Mouse (Mus musculus) hematopoietic stem cell, adult 5-6 weeks (primary cell): ENCODE measurements around the gene Gfi1b. TPM values are rescaled to one million over a fixed set of nuclear protein-coding genes. Genes with fewer than 3 reads are reported as not detected.

ENCODE experiments used
- ATAC-seq, 2 experiments: fragments of 125-278 bp in 1 of 2; replicated peaks in 1 of 2; 2 replicates each; pipeline ENCODE4 v1.8.0; 2016 to 2017; ENCODE audit warnings: inconsistent platforms in 2 of 2, mild to moderate bottlenecking in 2 of 2, moderate number of reproducible peaks in 2 of 2, low read depth in 1 of 2, moderate TSS enrichment in 1 of 2; ENCODE audit not compliant: low FRiP score in 2 of 2, poor library complexity in 2 of 2, severe bottlenecking in 2 of 2, insufficient read depth in 1 of 2, low TSS enrichment in 1 of 2
- total RNA-seq: library from RNA; stranded (forward); fragments of 172-1452, 232-1000 nt; gene quantifications from 2 replicates; pipeline ENCODE4 v1.2.3, GENCODE M21; 2017

The Gfi1b gene
- total RNA-seq, 1 experiment from 2014 or later = 16.4 TPM

DNA sequence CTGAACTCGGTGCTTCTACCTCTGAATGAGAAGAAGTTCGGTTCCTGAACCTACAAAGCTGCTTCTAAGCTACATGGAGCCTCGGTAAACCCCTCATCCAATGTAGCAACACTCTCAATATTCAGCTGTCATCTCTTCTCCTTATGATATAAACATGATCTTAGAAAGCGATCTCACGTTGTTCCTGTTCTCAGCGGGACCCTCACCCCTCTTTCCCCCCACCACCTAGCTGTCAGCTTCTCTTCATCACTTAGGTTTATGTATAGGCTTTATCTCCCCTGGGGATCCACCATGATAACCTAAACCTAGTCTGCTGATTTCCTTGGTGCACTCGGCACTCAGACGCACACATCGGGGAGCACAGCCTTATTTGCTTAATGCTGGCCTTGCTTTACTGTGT, 38.1 kb downstream of the Gfi1b start, which contains the start of gene Gtf3c5:
Gtf3c5 (minus strand) TSS at position 101 of the 400 bp plus-strand sequence.
- ATAC-seq = no peak

DNA sequence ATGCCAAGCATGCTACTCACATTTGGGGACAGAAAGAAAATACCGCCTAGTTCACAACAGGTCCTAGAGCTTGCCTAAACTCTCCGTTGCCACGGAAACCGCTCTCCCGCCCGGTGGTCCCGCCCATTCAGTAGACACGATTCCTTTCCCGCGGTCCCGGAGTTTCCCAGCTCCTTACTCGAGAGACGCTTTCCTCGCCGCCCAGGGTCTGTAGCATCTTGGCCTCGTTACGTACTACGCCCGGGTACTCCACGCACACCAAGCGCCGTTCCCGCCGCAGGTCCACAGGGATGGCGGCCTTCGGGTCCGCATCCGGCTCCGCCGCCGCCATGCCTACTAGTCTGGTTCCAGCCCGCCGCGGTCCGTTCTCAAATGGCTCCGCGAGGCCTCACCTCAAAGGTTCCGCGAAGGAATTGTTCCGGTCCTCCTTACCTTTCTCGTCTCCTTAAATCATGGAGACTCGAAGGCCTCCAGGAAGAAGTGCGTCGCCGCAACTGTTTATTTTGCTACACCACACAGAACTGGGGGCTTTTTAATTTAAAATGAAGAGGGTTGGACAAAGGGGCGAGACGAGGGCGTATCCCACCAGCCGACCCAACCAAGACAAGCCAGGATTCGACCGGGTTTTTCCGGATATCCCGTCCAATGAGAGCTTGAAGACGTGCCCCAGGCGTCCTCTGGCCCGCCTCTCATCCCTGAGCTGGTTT, 39.0 kb downstream of the Gfi1b start:
- ATAC-seq = peak; percentile 75 to 84

DNA sequence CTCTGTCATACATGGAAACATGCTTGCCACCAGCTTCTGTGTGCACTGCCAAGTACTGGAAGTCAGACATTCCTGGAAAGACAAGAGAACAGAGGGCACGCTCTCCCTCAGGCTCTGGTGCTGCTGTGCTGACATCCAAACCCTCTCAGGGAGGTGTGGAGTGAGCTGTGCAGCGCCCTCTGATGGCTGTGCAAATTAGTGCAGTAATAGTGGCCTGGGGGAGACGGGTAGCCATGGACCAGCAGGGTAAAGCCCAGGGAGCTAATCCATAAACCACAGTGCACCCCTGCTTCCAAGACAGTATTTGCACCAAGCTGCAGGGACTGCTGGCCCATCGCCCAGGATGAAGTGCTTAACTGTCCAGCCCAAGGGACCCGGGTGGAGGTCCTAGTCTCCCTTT, 43.8 kb downstream of the Gfi1b start:
- ATAC-seq = no peak

DNA sequence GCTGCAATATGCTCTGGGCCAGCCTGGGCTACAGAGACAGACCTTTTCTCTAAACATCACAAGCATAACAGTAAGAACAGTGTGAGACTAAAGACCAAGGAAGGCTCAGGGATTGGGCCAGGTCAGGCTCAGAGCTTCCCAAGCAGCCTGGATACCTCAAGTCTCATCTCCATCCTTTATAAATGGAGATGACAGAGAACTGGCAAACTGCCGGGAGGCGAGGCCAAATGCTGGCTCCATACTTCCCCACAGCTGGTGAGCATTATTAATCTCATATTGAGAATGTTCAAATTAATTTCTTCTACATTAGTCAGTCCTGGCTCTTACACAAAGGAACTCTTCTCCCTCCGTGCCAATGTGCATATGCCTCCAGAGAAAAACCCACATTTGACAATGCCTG, 45.0 kb downstream of the Gfi1b start:
- ATAC-seq = no peak

DNA sequence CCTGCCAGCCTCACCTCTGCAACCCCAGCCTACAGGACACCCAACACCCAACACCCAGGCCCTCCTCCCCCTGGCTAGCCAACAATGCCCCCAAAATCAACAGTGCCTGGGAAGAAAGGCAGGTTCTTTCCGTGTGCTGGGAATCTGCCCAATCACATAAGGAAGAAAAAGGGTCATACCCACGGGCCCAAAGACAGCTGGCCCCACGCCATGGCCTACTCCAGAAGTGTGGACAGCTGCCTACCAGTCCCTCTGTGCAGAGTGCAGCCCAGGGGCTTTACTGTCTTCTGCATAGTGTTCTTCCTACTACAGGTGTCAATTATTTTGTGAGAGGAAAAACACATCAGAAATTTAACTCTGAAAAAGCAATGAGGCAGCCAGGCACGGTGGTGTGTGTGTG, 46.4 kb downstream of the Gfi1b start:
- no peak for ATAC-seq

DNA sequence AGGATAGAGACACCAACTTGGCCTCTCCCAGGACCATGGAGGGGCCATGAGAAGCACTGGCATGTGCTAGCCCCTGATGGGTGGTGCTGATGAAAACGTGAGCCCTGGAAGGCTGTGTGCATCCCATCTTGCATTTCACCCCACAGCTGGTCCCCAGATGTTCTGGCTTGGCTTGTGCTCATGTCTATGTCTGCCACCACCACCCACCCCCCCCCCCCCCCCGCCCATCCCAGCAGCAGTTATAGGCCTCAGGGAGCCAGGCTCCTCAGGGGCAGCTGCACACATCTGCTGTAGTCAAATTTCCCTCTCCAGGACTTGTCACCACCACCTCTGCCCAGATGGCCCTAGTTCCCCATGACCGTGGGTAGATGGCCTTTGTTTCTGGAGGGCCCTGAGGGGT, 51.9 kb downstream of the Gfi1b start:
- no peak for ATAC-seq

DNA sequence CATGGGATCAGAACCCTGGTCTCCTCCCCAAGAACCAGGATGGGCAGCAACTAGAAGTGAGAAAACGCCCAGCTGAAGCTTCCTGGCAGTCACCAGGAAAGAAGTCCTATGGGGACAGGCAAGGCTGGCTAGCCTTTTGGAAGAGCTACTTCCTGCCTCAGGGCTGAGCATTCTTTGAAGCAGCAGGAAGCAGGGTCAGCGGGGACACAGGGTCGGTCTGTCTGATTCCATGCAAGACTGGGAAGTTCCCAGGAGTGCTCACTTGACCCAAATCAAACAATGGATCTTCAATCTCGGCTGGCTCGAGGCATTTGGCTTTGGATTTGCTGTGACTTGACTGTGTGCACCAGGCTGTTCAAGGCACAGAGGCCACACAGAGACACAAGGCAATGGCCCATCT, 55.2 kb downstream of the Gfi1b start:
- no peak for ATAC-seq

DNA sequence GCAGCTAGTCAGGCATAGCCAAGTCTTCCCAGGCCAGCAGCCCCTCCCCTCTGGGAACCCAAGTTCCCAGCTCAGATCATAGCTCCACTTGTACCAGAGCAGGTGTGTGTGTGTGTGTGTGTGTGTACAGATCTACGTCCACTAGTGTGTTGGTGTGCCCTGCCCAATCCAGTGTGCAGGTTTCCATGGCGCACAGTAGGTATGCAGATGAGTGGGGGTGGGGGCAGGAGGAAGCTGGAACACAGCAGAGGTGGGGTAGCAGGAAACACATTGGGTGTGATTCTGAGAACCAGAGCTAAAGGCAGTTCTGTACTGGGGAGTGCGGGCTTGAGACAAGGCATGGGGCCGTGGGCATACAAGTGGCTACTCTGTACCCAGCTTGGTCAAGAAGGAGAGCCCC, 57.4 kb downstream of the Gfi1b start:
- no peak for ATAC-seq

DNA sequence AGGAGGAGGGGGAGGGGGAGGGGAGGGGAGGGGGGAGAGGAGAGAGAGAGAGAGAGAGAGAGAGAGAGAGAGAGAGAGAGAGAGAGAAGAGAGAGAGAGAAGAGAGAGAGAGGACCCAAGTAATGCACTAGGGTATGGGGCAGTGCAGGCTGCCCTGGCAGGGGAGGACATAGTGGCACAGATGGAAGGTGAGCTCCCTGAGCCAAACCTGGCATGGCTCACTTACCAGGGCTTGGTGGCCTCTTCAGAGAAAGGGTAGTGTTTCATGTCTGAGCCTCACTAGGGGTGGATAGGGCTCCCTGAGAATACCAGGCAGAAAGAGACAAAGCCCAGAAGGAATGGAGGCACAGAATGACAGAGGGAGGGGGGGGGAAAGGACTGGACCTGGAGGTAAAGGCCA, 58.0 kb downstream of the Gfi1b start:
- ATAC-seq = no peak

DNA sequence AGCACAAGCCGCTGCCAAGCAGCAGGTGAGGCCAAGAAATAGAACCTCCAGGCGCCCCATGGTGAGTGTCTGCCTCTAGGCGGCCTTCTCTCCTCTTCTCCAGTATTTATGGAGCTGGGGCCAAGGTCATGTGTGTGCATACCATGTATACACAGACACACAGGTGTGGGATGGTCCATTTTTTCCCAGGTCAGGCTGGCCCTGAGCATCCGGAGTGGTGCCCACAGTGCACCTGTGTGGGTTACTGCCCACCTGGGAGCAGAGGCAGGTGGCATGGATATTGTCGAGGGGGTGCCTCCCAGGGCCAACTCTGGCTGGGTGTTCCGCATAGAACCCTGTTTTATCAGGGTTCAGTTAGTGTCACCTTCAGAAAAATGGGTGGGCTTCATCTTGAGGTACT, 58.5 kb downstream of the Gfi1b start, which contains the start of gene Cel:
Cel (minus strand) TSS at position 101 of the 400 bp plus-strand sequence.
- no peak for ATAC-seq

Other genes with a start within 250 kb of the Gfi1b start
- 8.6 and 11.7 TPM in 2 replicates for gene Ppp1r26, start 175.2 kb downstream of the Gfi1b start, total RNA-seq
- gene 1700007K13Rik, start 155.7 kb downstream of the Gfi1b start, total RNA-seq = not detected in 2 replicates
- 26.6 and 31.9 TPM in 2 replicates for gene Mrps2, start 153.9 kb downstream of the Gfi1b start, total RNA-seq
- not detected in 2 replicates for gene Gbgt1, start 125.1 kb downstream of the Gfi1b start, total RNA-seq
- not detected in 2 replicates for gene Gm10134, start 115.9 kb downstream of the Gfi1b start, total RNA-seq
- gene Ralgds, start 108.9 kb downstream of the Gfi1b start, total RNA-seq = 12.0 and 20.9 TPM in 2 replicates
- gene Cel, start 58.6 kb downstream of the Gfi1b start, total RNA-seq = not detected in 2 replicates
- gene Gtf3c5, start 38.2 kb downstream of the Gfi1b start, total RNA-seq = 15.8 and 31.2 TPM in 2 replicates
- gene Tsc1, start 19.2 kb upstream of the Gfi1b start, total RNA-seq = 22.8 and 23.5 TPM in 2 replicates
- 1.4 and 3.1 TPM in 2 replicates for gene Spaca9, start 77.7 kb upstream of the Gfi1b start, total RNA-seq
- gene Ak8, start 78.2 kb upstream of the Gfi1b start, total RNA-seq = 0.15 and 0.38 TPM in 2 replicates
- 22.9 and 28.8 TPM in 2 replicates for gene Gtf3c4, start 218.4 kb upstream of the Gfi1b start, total RNA-seq
- 24.1 and 25.1 TPM in 2 replicates for gene Ddx31, start 218.4 kb upstream of the Gfi1b start, total RNA-seq